In the genomic region with DNA sequence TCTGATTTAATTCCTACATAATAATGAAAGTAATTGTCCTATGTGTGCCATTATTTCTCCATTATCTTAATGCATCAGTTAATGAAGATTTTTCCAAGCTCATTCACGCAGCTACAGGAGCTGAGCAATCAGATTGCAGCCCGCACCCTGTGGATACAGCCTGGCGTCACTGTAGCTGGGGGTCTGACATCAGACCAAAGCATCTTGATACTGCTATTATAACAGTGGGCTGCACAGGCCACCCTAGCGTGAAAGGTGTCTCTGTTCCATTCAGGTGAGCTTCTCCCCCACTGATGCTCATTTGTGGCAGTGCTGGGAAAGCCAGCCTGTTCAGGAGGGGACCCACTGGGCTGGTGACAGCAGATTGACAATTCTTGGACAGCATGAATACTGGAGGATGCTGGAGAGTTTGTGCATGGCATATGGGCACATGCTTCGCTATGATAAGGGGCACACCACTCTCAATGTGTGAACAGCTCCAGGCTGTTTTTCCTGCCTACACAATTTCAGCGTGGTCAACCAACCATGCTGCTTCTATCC, we compare ENCODE assay signal across 26 mouse cellular contexts. TPM values are rescaled to one million over a fixed set of nuclear protein-coding genes. Genes with fewer than 3 reads are reported as not detected.
A peak's percentile ranks its signal among the peaks of the same experiment; 100 is the strongest.
DNase-seq lines count a peak whose midpoint lies in the region; ATAC-seq and TF ChIP-seq lines count a peak whose summit lies in the region.
"Had no signal": no experiment of that assay in that cellular context is flagged by ENCODE, and none has a peak within 500 bp of the region (broad histone marks: within the 10 kb centered on the region; RNA-seq: fewer than 3 reads in every experiment).

No protein-coding gene starts in this region.

- no peak for TF ChIP-seq CTCF in forebrain, postnatal 0 days (IDR thresholded peaks at IDR 0.05; ENCODE audit: low read depth)

- H3K27me3 ChIP-seq in forebrain, postnatal 0 days (ENCODE audit: insufficient read depth, low read length) = no peaks in the 10 kb centered on the region
- H3K27me3 ChIP-seq: embryonic facial prominence, embryonic 13.5 days; hindbrain, embryonic 15.5 days; intestine, embryonic 15.5 days; limb, embryonic 13.5 days; liver, embryonic 12.5 days; megakaryocyte, embryonic 14.5 days; midbrain, embryonic 13.5 days had no signal

- H3K4me2 ChIP-seq in forebrain, postnatal 0 days (ENCODE audit: low read depth) = no peak overlapping the region
- H3K4me2 ChIP-seq: embryonic facial prominence, embryonic 13.5 days; hindbrain, embryonic 15.5 days; intestine, embryonic 15.5 days; limb, embryonic 13.5 days; liver, embryonic 12.5 days; midbrain, embryonic 13.5 days had no signal

- intact Hi-C loops in heart, postnatal 25 days (cut with DNase I) = no loop called here

- 56% methylated on average over 6 of the region's 6 CpGs for WGBS in forebrain, postnatal 0 days

- ATAC-seq in forebrain, postnatal 0 days = peak; percentile 61
- ATAC-seq: activated CD4-positive, CD25-positive, alpha-beta regulatory T cell, adult 4 months; intestine, embryonic 15.5 days; liver, embryonic 12.5 days; liver, postnatal 0 days; lung, postnatal 0 days; midbrain, embryonic 13.5 days had no signal

- H3K4me1 ChIP-seq in forebrain, postnatal 0 days (ENCODE audit: insufficient read depth) = no peaks in the 10 kb centered on the region
- H3K4me1 ChIP-seq: embryonic facial prominence, embryonic 13.5 days; hindbrain, embryonic 15.5 days; intestine, embryonic 15.5 days; limb, embryonic 13.5 days; liver, embryonic 12.5 days; megakaryocyte, embryonic 14.5 days had no signal

- peak; percentile 65 to 80 for DNase-seq in cerebellum, postnatal 10 days
- DNase-seq in cerebellum, adult 9-11 months = no peak
- peak; percentile 55 for DNase-seq in heart, adult 11 months
- no peak for DNase-seq in heart, postnatal 25 days (ENCODE audit: low spot score)
- peak; percentile 21 to 39 for DNase-seq in layer of hippocampus, postnatal 14 days (ENCODE audit: low spot score in 2 of 2)
- DNase-seq in layer of hippocampus, adult 9-11 months = no peak
- DNase-seq in forebrain, postnatal 0 days = peak; percentile 50
- DNase-seq: cerebellum, adult 8-10 months; gastrocnemius, postnatal 10 days; heart, postnatal 4 days; kidney, adult 2 months; kidney, postnatal 36 days; liver, postnatal 0 days; lung, postnatal 4 days; spleen, adult 18-20 months; thymus, postnatal 14 days had no signal

- H3K27ac ChIP-seq in forebrain, postnatal 0 days (ENCODE audit: low read depth, low read length) = no peak overlapping the region
- H3K27ac ChIP-seq: embryonic facial prominence, embryonic 13.5 days; hindbrain, embryonic 15.5 days; intestine, embryonic 15.5 days; layer of hippocampus, adult 2 months; limb, embryonic 13.5 days; liver, embryonic 12.5 days; midbrain, embryonic 13.5 days had no signal

- no peak overlapping the region for H3K9ac ChIP-seq in forebrain, postnatal 0 days
- H3K9ac ChIP-seq: embryonic facial prominence, embryonic 13.5 days; hindbrain, embryonic 15.5 days; intestine, embryonic 15.5 days; limb, embryonic 13.5 days; liver, embryonic 12.5 days; liver, postnatal 0 days; midbrain, embryonic 13.5 days had no signal

- H3K9me3 ChIP-seq in forebrain, postnatal 0 days (ENCODE audit: low read length) = no peaks in the 10 kb centered on the region
- H3K9me3 ChIP-seq: embryonic facial prominence, embryonic 13.5 days; hindbrain, embryonic 15.5 days; intestine, embryonic 15.5 days; liver, embryonic 12.5 days; midbrain, embryonic 13.5 days had no signal

- no peak overlapping the region for H3K4me3 ChIP-seq in forebrain, postnatal 0 days (ENCODE audit: low read depth, low read length)
- H3K4me3 ChIP-seq: embryonic facial prominence, embryonic 13.5 days; hindbrain, embryonic 15.5 days; intestine, embryonic 15.5 days; layer of hippocampus, adult 2 months; limb, embryonic 13.5 days; liver, embryonic 12.5 days; megakaryocyte, embryonic 14.5 days; midbrain, embryonic 13.5 days had no signal

- H3K36me3 ChIP-seq in forebrain, postnatal 0 days (ENCODE audit: insufficient read depth) = no peaks in the 10 kb centered on the region
- H3K36me3 ChIP-seq: embryonic facial prominence, embryonic 13.5 days; hindbrain, embryonic 15.5 days; intestine, embryonic 15.5 days; limb, embryonic 13.5 days; liver, embryonic 12.5 days; midbrain, embryonic 13.5 days had no signal

RNA-seq across cellular contexts. Expression of a gene that starts 58.2 kb away (rescaled TPM):
- 10 to 100 TPM; 20.8 to 23.2 TPM for total RNA-seq in heart, postnatal 25 days (2021)
- 10 to 100 TPM; 42.6 to 48.1 TPM for total RNA-seq in layer of hippocampus, postnatal 14 days (2021)
- 35.2 and 42.6 TPM in 2 replicates for total RNA-seq in forebrain, postnatal 0 days (2014; rRNA removed)
- 21.8 and 29.5 TPM in 2 replicates for polyA plus RNA-seq in forebrain, postnatal 0 days (2015; fragmentation: Nextera tagmentation; extraction: Ambion mirVana)

Comparison
In these comparisons a context has a peak if more than half of its experiments do, and no peak if none do; other contexts are left out.
1. DNase-seq: peak in cerebellum, postnatal 10 days (2 of 2), heart, adult 11 months (single experiment), layer of hippocampus, postnatal 14 days (2 of 2) and forebrain, postnatal 0 days (single experiment); none in cerebellum, adult 9-11 months (single experiment), heart, postnatal 25 days (single experiment) and layer of hippocampus, adult 9-11 months (single experiment).